Mouse (Mus musculus): ENCODE data around the gene Sipa1l1.
"Not testable (repeated sequence)": the region's sequence is repeated elsewhere in the genome, so short reads cannot be mapped to it uniquely, and the experiment has no call there.

Gene Sipa1l1

GRCm38 (mm10) chr12:82477826-82478225, 308.7 kb downstream of the Sipa1l1 start:
- no peak for DNase-seq (ENCODE audit: low spot score)

GRCm38 (mm10) chr12:82478256-82478655, 309.1 kb downstream of the Sipa1l1 start:
- DNase-seq (ENCODE audit: low spot score), result no peak

- DNase-seq (ENCODE audit: low spot score), result no peak
Measured at GRCm38 (mm10) chr12:82479393-82479792, 310.3 kb downstream of the Sipa1l1 start.

GRCm38 (mm10) chr12:82480425-82480824, 311.3 kb downstream of the Sipa1l1 start:
- not testable (repeated sequence) for DNase-seq (ENCODE audit: low spot score)

- DNase-seq (ENCODE audit: low spot score), result no peak
Measured at GRCm38 (mm10) chr12:82485466-82485865, 316.3 kb downstream of the Sipa1l1 start.

GRCm38 (mm10) chr12:82486829-82487560, 317.9 kb downstream of the Sipa1l1 start:
- DNase-seq (ENCODE audit: low spot score), result no peak

- DNase-seq (ENCODE audit: low spot score), result no peak
Measured at GRCm38 (mm10) chr12:82489093-82489492, 320.0 kb downstream of the Sipa1l1 start.

GRCm38 (mm10) chr12:82489621-82490020, 320.5 kb downstream of the Sipa1l1 start:
- DNase-seq (ENCODE audit: low spot score), result no peak

- DNase-seq (ENCODE audit: low spot score), result no peak
Measured at GRCm38 (mm10) chr12:82492456-82492855, 323.3 kb downstream of the Sipa1l1 start.

- DNase-seq (ENCODE audit: low spot score), result not testable (repeated sequence)
Measured at GRCm38 (mm10) chr12:82493260-82493659, 324.1 kb downstream of the Sipa1l1 start.

GRCm38 (mm10) chr12:82495936-82496335, 326.8 kb downstream of the Sipa1l1 start:
- no peak for DNase-seq (ENCODE audit: low spot score)

- peak; percentile 22 for DNase-seq (ENCODE audit: low spot score)
Measured at GRCm38 (mm10) chr12:82497866-82498631, 328.9 kb downstream of the Sipa1l1 start.

GRCm38 (mm10) chr12:82498701-82499100, 329.6 kb downstream of the Sipa1l1 start:
- DNase-seq (ENCODE audit: low spot score), result no peak

- DNase-seq (ENCODE audit: low spot score), result no peak
Measured at GRCm38 (mm10) chr12:82499731-82500130, 330.6 kb downstream of the Sipa1l1 start.

Data from ovary, postnatal 36 days (tissue).